Mouse (Mus musculus): ENCODE data around the gene Gkap1.

Gkap1 gene

GRCm38 (mm10) chr13:58275599-58275998 is at the start of gene Gkap1:
TSS of gene Gkap1 (minus strand) at chr13:58275699.
- DNase-seq (ENCODE audit: low spot score) = no peak

- DNase-seq (ENCODE audit: low spot score) = no peak
Measured at GRCm38 (mm10) chr13:58317768-58318167, 42.3 kb upstream of the Gkap1 start.

- DNase-seq (ENCODE audit: low spot score) = no peak
Measured at GRCm38 (mm10) chr13:58314991-58315390, 39.5 kb upstream of the Gkap1 start.

GRCm38 (mm10) chr13:58313758-58314157 is 38.3 kb upstream of the Gkap1 start:
- DNase-seq (ENCODE audit: low spot score) = no peak

- no peak for DNase-seq (ENCODE audit: low spot score)
Measured at GRCm38 (mm10) chr13:58311351-58311750, 35.9 kb upstream of the Gkap1 start.

GRCm38 (mm10) chr13:58309499-58309898 is 34.0 kb upstream of the Gkap1 start:
- DNase-seq (ENCODE audit: low spot score) = no peak

- DNase-seq (ENCODE audit: low spot score) = no peak
Measured at GRCm38 (mm10) chr13:58307453-58307852, 32.0 kb upstream of the Gkap1 start.

GRCm38 (mm10) chr13:58305230-58305629 is 29.7 kb upstream of the Gkap1 start:
- no peak for DNase-seq (ENCODE audit: low spot score)

GRCm38 (mm10) chr13:58302421-58303145 is 27.1 kb upstream of the Gkap1 start:
- DNase-seq (ENCODE audit: low spot score) = no peak

GRCm38 (mm10) chr13:58301961-58302360 is 26.5 kb upstream of the Gkap1 start:
- no peak for DNase-seq (ENCODE audit: low spot score)

GRCm38 (mm10) chr13:58298756-58299155 is 23.3 kb upstream of the Gkap1 start:
- peak; percentile 12 for DNase-seq (ENCODE audit: low spot score)

GRCm38 (mm10) chr13:58295582-58295981 is 20.1 kb upstream of the Gkap1 start:
- no peak for DNase-seq (ENCODE audit: low spot score)

- DNase-seq (ENCODE audit: low spot score) = no peak
Measured at GRCm38 (mm10) chr13:58292811-58293210, 17.3 kb upstream of the Gkap1 start.

- no peak for DNase-seq (ENCODE audit: low spot score)
Measured at GRCm38 (mm10) chr13:58289308-58289707, 13.8 kb upstream of the Gkap1 start.

GRCm38 (mm10) chr13:58287822-58288221 is 12.3 kb upstream of the Gkap1 start:
- DNase-seq (ENCODE audit: low spot score) = peak; percentile 59

GRCm38 (mm10) chr13:58283466-58283865 is 8.0 kb upstream of the Gkap1 start:
- DNase-seq (ENCODE audit: low spot score) = no peak

GRCm38 (mm10) chr13:58281936-58282335 is 6.4 kb upstream of the Gkap1 start:
- DNase-seq (ENCODE audit: low spot score) = no peak

- DNase-seq (ENCODE audit: low spot score) = no peak
Measured at GRCm38 (mm10) chr13:58280528-58280927, 5.0 kb upstream of the Gkap1 start.

- no peak for DNase-seq (ENCODE audit: low spot score)
Measured at GRCm38 (mm10) chr13:58276256-58276655, 757 bp upstream of the Gkap1 start.

- DNase-seq (ENCODE audit: low spot score) = no peak
Measured at GRCm38 (mm10) chr13:58275076-58275475, 423 bp downstream of the Gkap1 start.

- DNase-seq (ENCODE audit: low spot score) = peak; percentile 28
Measured at GRCm38 (mm10) chr13:58274259-58274991, 1.1 kb downstream of the Gkap1 start.

- DNase-seq (ENCODE audit: low spot score) = peak; percentile 12
Measured at GRCm38 (mm10) chr13:58273411-58274258, 1.9 kb downstream of the Gkap1 start.

- no peak for DNase-seq (ENCODE audit: low spot score)
Measured at GRCm38 (mm10) chr13:58266864-58267263, 8.6 kb downstream of the Gkap1 start.

Data from T-cell, adult 2 months (primary cell).